Mouse (Mus musculus): Measurements from ENCODE around the gene Gzma. TPM values are rescaled to one million over a fixed set of nuclear protein-coding genes. Genes with fewer than 3 reads are reported as not detected.

Gzma gene
- polyA plus RNA-seq, 1 experiment from 2014 or later = not detected

Other genes with a start within 250 kb of the Gzma start
- 101 and 109 TPM in 2 replicates for gene Mtrex, start 173.6 kb downstream of the Gzma start, polyA plus RNA-seq (2014; fragmentation: Nextera tagmentation; extraction: Ambion mirVana)
- 34.3 and 37.2 TPM in 2 replicates for gene Dhx29, start 173.5 kb downstream of the Gzma start, polyA plus RNA-seq (2014; fragmentation: Nextera tagmentation; extraction: Ambion mirVana)
- gene Ccno, start 113.2 kb downstream of the Gzma start, polyA plus RNA-seq (2014; fragmentation: Nextera tagmentation; extraction: Ambion mirVana) = 5.3 and 7.3 TPM in 2 replicates
- gene Mcidas, start 107.1 kb downstream of the Gzma start, polyA plus RNA-seq (2014; fragmentation: Nextera tagmentation; extraction: Ambion mirVana) = 3.4 TPM in 2 replicates
- 0.57 and 0.73 TPM in 2 replicates for gene Cdc20b, start 65.9 kb downstream of the Gzma start, polyA plus RNA-seq (2014; fragmentation: Nextera tagmentation; extraction: Ambion mirVana)
- 89.4 and 92.9 TPM in 2 replicates for gene Gpx8, start 54.6 kb downstream of the Gzma start, polyA plus RNA-seq (2014; fragmentation: Nextera tagmentation; extraction: Ambion mirVana)
- gene Esm1, start 108.7 kb upstream of the Gzma start, polyA plus RNA-seq (2014; fragmentation: Nextera tagmentation; extraction: Ambion mirVana) = 1.8 and 2.1 TPM in 2 replicates
- not detected in 2 replicates for gene Gzmk, start 124.9 kb upstream of the Gzma start, polyA plus RNA-seq (2014; fragmentation: Nextera tagmentation; extraction: Ambion mirVana)
- 2.0 and 2.1 TPM in 2 replicates for gene BC067074, start 192.2 kb upstream of the Gzma start, polyA plus RNA-seq (2014; fragmentation: Nextera tagmentation; extraction: Ambion mirVana)